Comparison of ENCODE assay signal across 26 mouse cellular contexts in genomic region chr11:82168308-82168707, GRCm38 (mm10). TPM values are rescaled to one million over a fixed set of nuclear protein-coding genes. Genes with fewer than 3 reads are reported as not detected.
DNase-seq lines count a peak whose midpoint lies in the region; TF ChIP-seq lines count a peak whose summit lies in the region.
"Had no signal": no experiment of that assay in that cellular context is flagged by ENCODE, and none has a peak within 500 bp of the region (broad histone marks: within the 10 kb centered on the region; RNA-seq: fewer than 3 reads in every experiment).

No protein-coding gene starts in this region.

- TF ChIP-seq CTCF in lung, adult 2 months (IDR thresholded peaks at IDR 0.05; ENCODE audit: insufficient read depth, low read length), result no peak
- no peak for TF ChIP-seq CTCF in C2C12 (IDR thresholded peaks at IDR 0.05; ENCODE audit: control insufficient read depth, insufficient read depth, insufficient read length)
- TF ChIP-seq CTCF in embryonic fibroblast, embryonic 13.5 days (IDR thresholded peaks at IDR 0.05; ENCODE audit: borderline replicate concordance, insufficient read depth, low read length), result no peak

- no peak for TF ChIP-seq POLR2A in lung, adult 2 months (IDR thresholded peaks at IDR 0.05; ENCODE audit: borderline replicate concordance, extremely low read depth, low read depth, low read length)
- TF ChIP-seq POLR2A in embryonic fibroblast, embryonic 13.5 days (IDR thresholded peaks at IDR 0.05; ENCODE audit: low read depth, low read length), result no peak

- H3K4me3 ChIP-seq in lung, adult 2 months (replicated peaks; ENCODE audit: extremely low read depth, low read depth, low read length), result no peak overlapping the region
- no peak overlapping the region for H3K4me3 ChIP-seq in C2C12 (ENCODE audit: insufficient read depth, poor library complexity, severe bottlenecking)
- no peak overlapping the region for H3K4me3 ChIP-seq in embryonic fibroblast, embryonic 13.5 days (ENCODE audit: insufficient read depth, low read length)
- H3K4me3 ChIP-seq: embryonic facial prominence, embryonic 13.5 days; embryonic facial prominence, embryonic 15.5 days; forebrain, embryonic 13.5 days; forebrain, embryonic 15.5 days had no signal

- peak; percentile 10 for DNase-seq in lung, postnatal 36 days
- no peak for DNase-seq in lung, adult 2 months
- no peak for DNase-seq in ovary, postnatal 14 days (ENCODE audit: low spot score)
- DNase-seq in heart, postnatal 10 days, result no peak
- no peak for DNase-seq in heart, adult 11 months
- DNase-seq: adrenal gland, postnatal 10 days; adrenal gland, postnatal 36 days; B cell, adult 2 months; cerebellum, adult 11-12 months; cerebellum, adult 2 months; cerebellum, adult 9-10 months; cerebellum, postnatal 10 days; cerebellum, postnatal 36 days; embryo, embryonic 11 days; forebrain, postnatal 0 days had no signal

- WGBS in lung, adult 2 months, result 95% methylated on average over 2 of the region's 2 CpGs

- H3ac ChIP-seq in C2C12 (ENCODE audit: control insufficient read depth, insufficient read length, low read depth), result no peak overlapping the region

- intact Hi-C loops in heart, postnatal 10 days (cut with DNase I), result no loop called here

- no peaks in the 10 kb centered on the region for H3K79me2 ChIP-seq in C2C12 (ENCODE audit: control insufficient read depth, insufficient read depth)

- no peaks in the 10 kb centered on the region for H3K4me1 ChIP-seq in lung, adult 2 months (ENCODE audit: control insufficient read depth, insufficient read depth, low read length)
- H3K4me1 ChIP-seq in embryonic fibroblast, embryonic 13.5 days (ENCODE audit: control insufficient read depth, insufficient read depth, low read length), result peaks cover 11% of the 10 kb centered on the region
- H3K4me1 ChIP-seq: embryonic facial prominence, embryonic 13.5 days; embryonic facial prominence, embryonic 15.5 days; forebrain, embryonic 13.5 days; forebrain, embryonic 15.5 days had no signal

- peak overlapping the region; percentile 61; the same call in 1 of the 2 replicates for H3K27ac ChIP-seq in embryonic fibroblast, embryonic 13.5 days (ENCODE audit: insufficient read depth, low read length)
- H3K27ac ChIP-seq: embryonic facial prominence, embryonic 13.5 days; embryonic facial prominence, embryonic 15.5 days; forebrain, embryonic 13.5 days; forebrain, embryonic 15.5 days had no signal

- H3K27me3 ChIP-seq in C2C12 (ENCODE audit: control insufficient read depth, insufficient read depth, insufficient read length), result no peaks in the 10 kb centered on the region
- H3K27me3 ChIP-seq: forebrain, embryonic 13.5 days; forebrain, embryonic 15.5 days had no signal

- H3K36me3 ChIP-seq in C2C12 (ENCODE audit: control insufficient read depth, insufficient read depth), result no peaks in the 10 kb centered on the region
- H3K36me3 ChIP-seq: embryonic facial prominence, embryonic 13.5 days; embryonic facial prominence, embryonic 15.5 days; forebrain, embryonic 15.5 days had no signal

- H3K79me3 ChIP-seq in C2C12 (ENCODE audit: low read depth), result no peaks in the 10 kb centered on the region

TF ChIP-seq in C2C12, 6 proteins besides CTCF, POLR2A, EP300 and RAD21:
- peak; percentile 38 for TF ChIP-seq MAX (IDR thresholded peaks at IDR 0.05)
- peak; percentile 38 for TF ChIP-seq MYOD1 (IDR thresholded peaks at IDR 0.05; ENCODE audit: control insufficient read depth, insufficient read length, low read depth)
- peak; percentile 96 for TF ChIP-seq FOSL1 (IDR thresholded peaks at IDR 0.05; ENCODE audit: insufficient read depth, low read length, poor library complexity, severe bottlenecking)
- TF ChIP-seq USF1 (IDR thresholded peaks at IDR 0.05; ENCODE audit: low read depth), result no peak
- TF ChIP-seq CEBPB (IDR thresholded peaks at IDR 0.05; ENCODE audit: low read depth), result no peak
- TF ChIP-seq MYOG (IDR thresholded peaks at IDR 0.05; ENCODE audit: control insufficient read depth, extremely low read depth, insufficient read length), result no peak

RNA-seq across cellular contexts. Expression of gene Ccl8, which starts 53.3 kb away (rescaled TPM):
- polyA plus RNA-seq in lung, adult 2 months (2012; rRNA removed), result 2.1 and 2.7 TPM in 2 replicates
- 1.8 TPM for polyA plus RNA-seq in C2C12 (2012; fragmentation: generic; extraction: Trizol)
- polyA plus RNA-seq in embryonic fibroblast, embryonic 13.5 days (2011; ENCODE audit: insufficient read length, low read depth, missing spikeins), result 1.0 TPM in 1 of 2 replicates, not detected in the other
- total RNA-seq in heart, postnatal 10 days (2021), result not detected
- total RNA-seq: adrenal gland, postnatal 10 days; common myeloid progenitor, adult 5-6 weeks; ES-E14; forebrain, postnatal 0 days; MEL had no signal
- polyA plus RNA-seq: cerebellum, adult 2 months; embryonic facial prominence, embryonic 11.5 days; embryonic facial prominence, embryonic 13.5 days; embryonic facial prominence, embryonic 15.5 days; forebrain, embryonic 11.5 days; forebrain, embryonic 13.5 days; forebrain, embryonic 15.5 days; forebrain, postnatal 0 days had no signal
